Mouse (Mus musculus) kidney, postnatal 36 days (tissue): ENCODE data around the gene Apol9a.
A peak's percentile ranks its signal among the peaks of the same experiment; 100 is the strongest.
"Not testable (repeated sequence)": the region's sequence is repeated elsewhere in the genome, so short reads cannot be mapped to it uniquely, and the experiment has no call there.

Source experiments
- DNase-seq, 2 experiments: peaks; one replicate each; pipeline ENCODE4 v3.0.0; 2021 to 2022; ENCODE audit warnings: mixed read lengths in 2 of 2

Apol9a gene

DNA sequence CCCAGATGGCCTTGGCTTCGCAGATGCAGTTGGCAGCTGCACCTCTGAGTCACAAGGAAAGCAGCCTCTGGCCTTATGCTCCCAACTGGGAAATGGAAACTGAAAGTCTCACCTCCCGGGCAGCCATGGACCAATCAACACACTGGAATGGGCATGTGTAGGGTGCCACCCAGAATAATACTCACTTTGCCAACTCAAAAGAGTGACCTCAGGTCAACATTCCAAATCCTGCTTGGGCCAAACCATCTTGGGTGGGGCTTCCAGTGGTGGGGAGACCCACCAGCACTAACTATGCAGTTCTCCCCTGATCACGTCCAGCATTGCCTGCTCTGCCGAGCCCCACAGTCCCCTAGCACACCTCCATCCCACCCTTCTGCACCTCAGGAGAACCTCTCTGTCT lies at the start of gene Apol9a:
Apol9a (minus strand) TSS at position 101 of the 400 bp plus-strand sequence.
- DNase-seq = not testable (repeated sequence)

- peak; percentile 7 to 36 for DNase-seq
Measured at GRCm38 (mm10) chr15:77449927-77450326, 39.0 kb upstream of the Apol9a start.

DNA sequence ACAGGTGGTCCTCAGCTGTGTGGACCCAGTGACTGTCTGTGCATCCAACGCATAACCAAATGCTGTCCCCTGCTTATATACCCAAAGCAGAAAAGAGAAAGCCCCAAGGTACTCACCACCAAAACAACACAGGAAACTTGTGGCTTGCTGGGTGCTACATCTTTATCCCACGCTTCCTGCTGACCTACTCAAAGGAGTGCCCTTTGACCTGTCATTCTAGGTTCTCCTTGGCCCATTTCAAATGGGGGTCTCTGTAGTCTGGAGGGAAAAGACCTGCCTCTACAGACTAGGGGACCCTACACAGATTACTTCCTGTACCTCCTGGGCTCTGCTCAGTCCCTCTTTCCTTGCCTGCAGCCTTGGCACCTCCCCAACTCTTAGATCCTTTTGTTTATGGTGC lies 36.5 kb upstream of the Apol9a start, which contains the start of gene Apol7b:
Apol7b (minus strand) TSS at position 101 of the 400 bp plus-strand sequence.
- DNase-seq = not testable (repeated sequence)

DNA sequence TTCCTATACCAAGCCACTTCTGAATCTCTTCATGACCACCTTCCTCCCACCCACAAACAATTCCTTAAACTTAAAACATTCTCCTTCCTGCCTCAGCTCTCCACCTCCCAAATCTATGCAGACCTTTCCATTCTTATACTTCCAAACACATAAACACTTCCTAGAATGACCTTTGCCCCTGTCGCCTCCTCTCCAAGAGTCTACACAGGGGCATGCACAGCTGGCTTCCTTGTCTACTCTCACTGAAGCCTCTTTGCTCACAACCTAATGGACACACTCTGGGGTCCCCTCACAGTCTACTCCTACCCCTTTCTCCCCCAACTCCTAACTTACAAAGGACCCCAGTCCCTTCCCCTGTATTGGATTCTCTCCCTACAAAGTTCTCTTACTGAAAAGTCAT lies 34.7 kb upstream of the Apol9a start:
- DNase-seq = not testable (repeated sequence)

DNA sequence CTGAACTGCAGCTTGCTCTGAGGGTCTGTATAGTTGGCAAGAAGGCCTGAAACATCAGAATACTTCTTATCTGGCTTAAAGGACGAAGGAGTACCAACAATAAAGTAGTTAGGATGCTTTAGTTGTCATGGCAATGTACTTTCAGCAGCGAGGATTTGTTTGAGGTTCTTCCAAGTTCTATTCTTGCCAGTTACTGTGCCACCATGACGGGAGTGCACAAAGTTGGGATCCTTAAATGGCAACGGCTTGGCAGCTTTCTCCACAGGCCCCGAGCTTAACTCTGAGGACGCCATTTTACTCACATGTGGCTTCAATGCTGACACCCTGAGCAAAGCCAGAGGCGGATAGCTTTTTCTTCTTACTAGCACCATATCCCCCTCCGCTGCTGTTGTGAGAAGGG lies 33.8 kb upstream of the Apol9a start:
- not testable (repeated sequence) for DNase-seq

- not testable (repeated sequence) for DNase-seq
Measured at GRCm38 (mm10) chr15:77428690-77429448, 17.9 kb upstream of the Apol9a start.

DNA sequence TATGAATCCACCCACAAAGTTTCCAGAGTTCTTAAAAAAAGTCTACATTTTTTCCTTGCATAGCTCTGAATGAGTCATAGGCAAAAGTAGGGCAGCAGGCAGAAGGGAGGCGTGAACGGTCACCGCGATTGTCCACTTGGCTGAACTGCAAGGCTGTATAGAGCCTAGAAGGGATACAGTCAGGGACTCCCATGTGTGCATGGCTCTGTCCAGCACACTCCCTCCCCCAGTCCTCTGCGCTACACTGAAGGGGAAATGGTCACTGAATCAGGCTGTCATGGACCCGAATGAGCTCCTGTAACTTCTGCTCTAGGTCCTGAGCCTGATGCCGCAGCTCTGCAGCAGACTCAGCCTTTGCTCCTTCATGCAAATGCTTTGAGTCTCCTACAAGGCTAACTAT lies 12.0 kb upstream of the Apol9a start:
- not testable (repeated sequence) for DNase-seq

DNA sequence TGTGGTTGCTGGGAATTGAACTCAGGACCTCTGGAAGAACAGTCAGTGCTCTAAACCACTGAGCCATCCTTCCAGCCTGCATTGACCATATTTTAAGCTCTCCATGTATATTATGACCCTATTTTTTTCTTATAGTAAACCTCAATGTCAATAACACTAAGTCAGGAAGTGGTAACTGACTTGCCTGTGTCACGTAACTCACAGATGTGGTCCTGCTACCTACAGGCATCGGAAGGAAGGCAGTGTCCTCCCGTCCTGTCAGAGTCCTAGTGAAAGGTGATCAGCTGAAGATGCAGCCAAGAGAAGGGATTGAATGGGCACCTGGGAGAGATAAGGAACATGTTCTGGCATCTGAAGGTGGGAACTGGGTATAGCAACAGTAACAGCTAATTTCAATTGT lies 8.7 kb upstream of the Apol9a start:
- DNase-seq = not testable (repeated sequence)

DNA sequence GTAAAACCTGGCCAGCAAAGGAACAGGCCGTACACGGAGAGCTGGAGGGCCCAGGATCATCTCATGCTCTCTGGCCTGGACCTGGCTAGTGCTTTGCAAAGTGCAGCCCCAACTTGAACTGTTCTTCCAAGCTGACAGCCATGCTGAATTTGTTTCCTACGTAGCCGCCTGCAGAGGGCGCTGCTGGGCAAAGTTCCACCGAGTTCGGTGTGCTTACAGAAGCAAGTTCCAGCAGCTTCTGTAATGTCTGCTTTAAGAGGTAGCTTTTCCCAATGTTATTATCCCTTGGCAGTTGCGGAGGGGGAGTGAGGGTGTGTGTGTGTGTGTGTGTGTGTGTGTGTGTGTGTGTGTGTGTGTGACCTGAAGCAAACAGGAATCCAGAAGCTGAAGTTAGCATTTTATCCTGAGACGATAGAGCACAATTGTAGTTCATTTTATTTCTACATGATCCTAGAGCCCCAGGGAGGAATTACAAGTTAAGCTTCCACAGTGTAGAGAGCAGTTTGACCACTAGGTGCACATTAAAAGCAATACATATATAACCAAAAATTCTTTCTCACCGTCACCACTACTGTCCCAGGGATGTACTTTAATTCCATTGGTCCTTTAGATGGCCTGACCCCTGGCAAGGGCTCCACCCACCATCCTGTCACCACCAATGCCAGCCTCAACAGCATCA lies 5.9 kb upstream of the Apol9a start:
- DNase-seq = not testable (repeated sequence)

DNA sequence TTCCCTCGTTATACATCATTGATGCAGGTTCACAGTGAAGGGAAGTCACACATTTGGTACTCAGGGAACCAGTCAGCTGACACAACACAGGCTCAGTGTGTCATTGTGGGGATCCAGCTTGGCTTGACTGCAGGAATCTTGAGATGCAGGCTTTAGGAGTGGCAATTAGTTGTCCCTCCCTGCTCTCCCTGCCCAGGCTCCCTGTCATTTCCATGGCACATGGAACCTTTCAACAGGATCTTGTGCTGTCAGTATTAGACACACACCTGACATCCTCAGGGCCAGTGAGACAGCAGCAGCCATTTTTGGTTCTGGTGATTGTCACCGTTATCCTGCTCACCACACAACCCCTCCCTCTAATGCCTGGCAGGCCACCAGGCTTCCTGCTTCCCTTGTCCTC lies 4.7 kb upstream of the Apol9a start:
- not testable (repeated sequence) for DNase-seq

- DNase-seq = not testable (repeated sequence)
Measured at GRCm38 (mm10) chr15:77412695-77413094, 1.8 kb upstream of the Apol9a start.

DNA sequence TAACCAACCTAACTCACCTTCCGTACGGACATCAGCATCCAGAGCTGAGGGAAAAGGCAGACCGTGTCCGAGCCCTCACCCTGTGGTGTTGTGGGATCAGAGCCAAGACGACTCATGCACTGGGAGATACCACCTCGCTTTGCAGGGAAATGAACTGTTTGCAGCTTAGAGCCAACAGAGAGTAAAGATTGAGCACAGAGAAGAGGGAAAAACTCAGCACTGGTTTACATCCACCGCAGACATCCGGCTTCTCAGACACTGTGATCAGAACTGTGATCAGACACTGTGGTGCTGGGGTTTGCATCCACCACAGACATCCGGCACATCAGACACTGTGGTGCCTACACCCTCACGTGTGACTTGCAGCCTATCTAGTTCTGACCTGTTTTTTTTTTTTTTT lies 4.6 kb downstream of the Apol9a start:
- not testable (repeated sequence) for DNase-seq

DNA sequence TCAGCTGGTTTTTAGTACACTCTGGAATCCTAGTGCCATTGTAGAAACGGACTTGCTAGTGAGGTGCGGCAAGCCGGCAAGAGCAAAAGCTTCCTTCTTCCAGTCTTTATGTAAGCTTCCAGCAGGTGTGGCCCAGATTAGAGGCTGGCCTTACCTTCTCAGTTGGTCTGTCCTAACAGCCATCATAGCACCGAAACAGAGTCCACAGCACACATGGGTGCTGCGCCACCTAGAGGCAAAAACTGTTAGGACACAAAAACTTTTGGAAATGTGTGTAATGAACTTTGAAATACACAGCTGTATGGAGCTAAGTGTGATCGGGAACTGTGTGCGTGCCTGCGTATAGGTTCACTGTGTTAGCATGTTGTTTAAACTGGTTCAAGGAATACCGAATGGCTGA lies 11.9 kb downstream of the Apol9a start, which contains the start of gene Apol7a:
Apol7a (minus strand) TSS at position 84 of the 400 bp plus-strand sequence.
- DNase-seq = peak in 1 of 2 experiments; percentile 40

GRCm38 (mm10) chr15:77397450-77398132 lies 13.3 kb downstream of the Apol9a start:
- DNase-seq = not testable (repeated sequence)

GRCm38 (mm10) chr15:77393832-77394231 lies 17.1 kb downstream of the Apol9a start:
- not testable (repeated sequence) for DNase-seq

GRCm38 (mm10) chr15:77387462-77387861 lies 23.5 kb downstream of the Apol9a start:
- DNase-seq = peak; percentile 59 to 72

- DNase-seq = no peak
Measured at GRCm38 (mm10) chr15:77384340-77385030, 26.4 kb downstream of the Apol9a start.

GRCm38 (mm10) chr15:77382880-77383279 lies 28.1 kb downstream of the Apol9a start:
- DNase-seq = no peak

- peak in 1 of 2 experiments; percentile 59 for DNase-seq
Measured at GRCm38 (mm10) chr15:77382271-77382850, 28.6 kb downstream of the Apol9a start.

- no peak for DNase-seq
Measured at GRCm38 (mm10) chr15:77381481-77381880, 29.5 kb downstream of the Apol9a start.

DNA sequence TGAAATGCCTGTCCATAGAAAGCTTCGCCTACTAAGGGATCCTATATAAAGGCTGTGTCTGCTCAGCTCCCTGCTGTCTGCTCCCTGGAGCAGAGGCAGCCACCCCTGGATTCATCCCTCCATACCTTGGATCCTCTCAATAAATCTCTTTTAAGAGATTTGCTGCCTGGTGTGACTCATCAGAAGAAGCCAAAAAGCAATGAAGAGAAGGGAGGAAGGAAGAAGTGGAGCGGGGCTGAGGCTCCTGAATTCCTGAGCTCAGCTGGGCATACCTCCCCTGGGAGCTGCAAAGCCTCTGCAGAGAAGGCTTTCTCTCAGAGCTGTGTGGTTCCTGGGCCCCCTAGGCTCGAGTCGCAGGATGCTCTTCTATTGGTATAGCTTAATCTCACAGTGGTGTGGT lies 31.0 kb downstream of the Apol9a start:
- no peak for DNase-seq

DNA sequence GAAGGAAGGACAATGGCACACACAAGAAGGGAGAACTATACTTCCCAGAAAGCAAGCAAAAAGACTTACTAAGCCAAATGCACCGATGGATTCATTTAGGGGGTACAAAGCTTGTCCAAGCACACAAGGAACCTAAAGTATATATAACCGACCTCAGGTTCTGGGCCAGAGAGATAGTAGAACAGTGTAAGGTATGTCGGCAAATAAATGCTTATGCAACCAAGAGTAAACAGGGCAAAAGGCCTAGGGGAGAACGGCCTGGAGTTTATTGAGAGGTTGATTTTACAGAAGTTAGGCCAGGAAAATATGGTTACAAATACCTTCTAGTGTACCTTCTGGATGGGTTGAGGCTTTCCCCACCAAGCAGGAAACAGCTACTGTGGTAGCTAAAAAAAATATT lies 33.5 kb downstream of the Apol9a start:
- DNase-seq = no peak
